Mouse (Mus musculus) bone marrow, adult 2 months (tissue): ENCODE measurements around the gene Emc1.

Experiments used
- CTCF ChIP-seq: fragments of 200-500 bp; IDR thresholded peaks from 2 replicates; pipeline ENCODE4 v1.5.1; 2011; ENCODE audit warnings: low read length, control low read depth; ENCODE audit not compliant: control insufficient read depth, insufficient read depth
- POLR2A ChIP-seq: fragments of 200-500 bp; IDR thresholded peaks from 2 replicates; pipeline ENCODE4 v1.6.1; 2011; ENCODE audit warnings: low read depth, mild to moderate bottlenecking, control low read depth, low read length, borderline replicate concordance; ENCODE audit not compliant: control insufficient read depth

DNA sequence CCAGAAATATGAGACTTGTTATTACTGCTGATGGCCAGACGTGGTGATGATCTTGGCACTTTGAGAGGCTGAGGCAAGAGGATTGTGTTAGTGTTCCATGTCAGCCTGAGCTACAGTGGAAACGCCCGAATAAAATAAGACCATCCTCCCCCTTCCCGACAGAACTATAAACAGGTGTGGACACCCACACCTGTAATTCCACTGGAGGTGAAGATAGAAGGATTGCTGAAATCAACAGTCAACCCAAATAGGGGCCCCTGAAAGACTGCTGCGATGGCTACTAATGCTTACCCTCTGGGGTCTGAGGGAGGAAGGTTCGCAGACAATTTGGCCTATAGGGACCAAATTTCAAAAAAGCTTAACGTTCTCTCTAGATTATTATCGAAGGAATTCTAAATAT is 27.3 kb downstream of the Emc1 start:
- TF ChIP-seq CTCF (no peak), POLR2A (no peak)
